Mouse (Mus musculus) liver, embryonic 15.5 days (tissue): ENCODE data around the gene Nxf7. TPM values are rescaled to one million over a fixed set of nuclear protein-coding genes. Genes with fewer than 3 reads are reported as not detected.
"Not testable (repeated sequence)": the region's sequence is repeated elsewhere in the genome, so short reads cannot be mapped to it uniquely, and the experiment has no call there.

ENCODE experiments used
- ATAC-seq: fragments of 200-750 bp; cut with Nextera tagmentation; 2 replicates; pipeline ENCODE4 v1.8.0; 2017; ENCODE audit warnings: moderate number of reproducible peaks, mild to moderate bottlenecking, moderate library complexity; ENCODE audit not compliant: insufficient read depth
- H3K27ac ChIP-seq: fragments of 300-500 bp; sonication (generic); replicated peaks from 2 replicates; pipeline ENCODE4 v1.5.1; 2015; ENCODE audit warnings: mild to moderate bottlenecking, inconsistent platforms
- H3K27me3 ChIP-seq: fragments of 300-500 bp; sonication (generic); 2 replicates; pipeline ENCODE4 v1.6.1; 2015; ENCODE audit warnings: mild to moderate bottlenecking, inconsistent platforms
- H3K36me3 ChIP-seq: fragments of 300-500 bp; sonication (generic); replicated peaks from 2 replicates; pipeline ENCODE4 v1.6.1; 2015; ENCODE audit warnings: moderate library complexity, mild to moderate bottlenecking, inconsistent platforms
- H3K4me1 ChIP-seq: fragments of 300-500 bp; sonication (generic); replicated peaks from 2 replicates; pipeline ENCODE4 v1.6.1; 2015; ENCODE audit warnings: inconsistent platforms
- H3K4me2 ChIP-seq: fragments of 300-500 bp; sonication (generic); 2 replicates; pipeline ENCODE4 v1.6.1; 2015; ENCODE audit warnings: moderate library complexity, mild to moderate bottlenecking, inconsistent platforms
- H3K4me3 ChIP-seq: fragments of 300-500 bp; sonication (generic); replicated peaks from 2 replicates; pipeline ENCODE4 v1.5.1; 2015; ENCODE audit warnings: mild to moderate bottlenecking, inconsistent platforms
- H3K9ac ChIP-seq: fragments of 300-500 bp; sonication (generic); 2 replicates; pipeline ENCODE4 v1.6.1; 2015; ENCODE audit warnings: moderate library complexity, mild to moderate bottlenecking, inconsistent platforms
- H3K9me3 ChIP-seq: fragments of 300-500 bp; sonication (generic); replicated peaks from 2 replicates; pipeline ENCODE4 v1.6.1; 2016; ENCODE audit warnings: inconsistent platforms
- WGBS: fragments of 180-500 bp; shearing (Covaris S2); methylation state at CpG from one replicate; pipeline ENCODE4 v1.1.7; 2015; ENCODE audit warnings: mixed read lengths; ENCODE audit not compliant: insufficient replicate concordance; 5-methylcytosine and 5-hydroxymethylcytosine counted together
- polyA plus RNA-seq: library from polyadenylated mRNA; unstranded; fragments of >200 nt; fragmentation: Nextera tagmentation; extraction: Ambion mirVana; gene quantifications from 2 replicates; pipeline ENCODE4 v1.2.1, GENCODE M21; 2015

The Nxf7 gene
- polyA plus RNA-seq, 1 experiment from 2014 or later = not detected

DNA sequence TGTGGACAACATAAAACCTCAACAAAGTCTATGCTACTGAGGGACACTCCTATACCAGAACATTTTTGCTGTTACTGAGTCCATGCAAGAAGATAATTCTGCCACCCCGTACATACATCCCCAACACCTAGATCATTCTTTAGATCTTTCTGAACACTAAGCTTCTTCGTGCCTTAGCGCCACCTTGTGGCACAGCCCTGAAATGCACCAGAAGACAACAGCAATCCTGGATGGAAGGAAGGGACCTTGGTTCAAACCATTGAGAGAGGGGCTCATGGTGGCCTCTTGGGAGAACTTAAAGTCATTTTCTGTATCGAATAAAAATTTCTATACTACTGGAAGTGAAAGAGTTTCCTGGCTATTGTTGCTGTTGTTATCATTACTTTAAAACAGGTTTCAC lies 37.6 kb downstream of the Nxf7 start:
- WGBS = 20% methylated on average over 4 of the region's 4 CpGs

GRCm38 (mm10) chrX:135559665-135560064 lies 38.9 kb downstream of the Nxf7 start:
- H3K9me3 ChIP-seq, H3K4me3 ChIP-seq, ATAC-seq, H3K4me1 ChIP-seq, H3K4me2 ChIP-seq, H3K27ac ChIP-seq, H3K27me3 ChIP-seq, H3K36me3 ChIP-seq, H3K9ac ChIP-seq: not testable (repeated sequence)
- WGBS = 21% methylated on average over 8 of the region's 8 CpGs

More for the DNA sequence above, 37.6 kb downstream of the Nxf7 start:
- H3K4me3 ChIP-seq, H3K36me3 ChIP-seq, H3K9me3 ChIP-seq, H3K4me2 ChIP-seq, H3K4me1 ChIP-seq, H3K27me3 ChIP-seq, H3K27ac ChIP-seq, H3K9ac ChIP-seq, ATAC-seq: not testable (repeated sequence)

Other genes starting within 250 kb of the Nxf7 start
- not detected in 2 replicates for gene Gm5128, start 225.5 kb downstream of the Nxf7 start, polyA plus RNA-seq
- not detected in 2 replicates for gene Gm7903, start 164.9 kb downstream of the Nxf7 start, polyA plus RNA-seq
- gene AV320801, start 104.2 kb downstream of the Nxf7 start, polyA plus RNA-seq = not detected in 2 replicates
- gene Prame, start 28.9 kb upstream of the Nxf7 start, polyA plus RNA-seq = not detected in 2 replicates
- gene Tcp11x2, start 95.0 kb upstream of the Nxf7 start, polyA plus RNA-seq = not detected in 2 replicates
- gene Tmsb15a, start 126.5 kb upstream of the Nxf7 start, polyA plus RNA-seq = not detected in 2 replicates
- 2.5 and 2.6 TPM in 2 replicates for gene Armcx5, start 144.0 kb upstream of the Nxf7 start, polyA plus RNA-seq
- 6.2 and 6.7 TPM in 2 replicates for gene Gprasp1, start 144.0 kb upstream of the Nxf7 start, polyA plus RNA-seq
- 9.9 and 10.0 TPM in 2 replicates for gene Bhlhb9, start 198.8 kb upstream of the Nxf7 start, polyA plus RNA-seq
- gene Gprasp2, start 240.3 kb upstream of the Nxf7 start, polyA plus RNA-seq = 0.74 and 1.2 TPM in 2 replicates